Mouse (Mus musculus) heart, postnatal 14 days (tissue): ENCODE data around the gene Camkv. TPM values are rescaled to one million over a fixed set of nuclear protein-coding genes. Genes with fewer than 3 reads are reported as not detected.

ENCODE experiments used
- DNase-seq, 2 experiments: peaks; one replicate each; pipeline ENCODE4 v3.0.0; 2021 to 2022
- intact Hi-C: fragments of 180-260 bp; cut with DNase I; formaldehyde crosslinking; loops from one replicate; pipeline ENCODE4 v1.15.1; 2025
- total RNA-seq, 2 experiments: library from RNA; stranded (reverse); gene quantifications; 2 replicates each; pipeline ENCODE4 v1.2.3; 2021

Camkv gene
- total RNA-seq, 2 experiments from 2014 or later, result 0.27 TPM; not detected in 1

- peak; percentile 87 to 89 for DNase-seq
- intact Hi-C loops, result no loop called here
These were observed 48.0 kb downstream of the Camkv start for GRCm38 (mm10) chr9:107983421-107983890.

GRCm38 (mm10) chr9:107984052-107984753 is 48.7 kb downstream of the Camkv start:
- peak in 1 of 2 experiments; percentile 33 for DNase-seq
- intact Hi-C loops, result no loop called here

GRCm38 (mm10) chr9:107984754-107985055 is 49.2 kb downstream of the Camkv start:
- DNase-seq, result no peak
- intact Hi-C loops, result no loop called here

GRCm38 (mm10) chr9:107985131-107986119 is 50.0 kb downstream of the Camkv start, which contains the start of gene Inka1:
Inka1 (minus strand) TSS chr9:107985879.
- intact Hi-C loops, result loop anchor here (1.0 kb wide), 1 partner anchor 22 kb away; no protein-coding TSS in a partner anchor
- peak; percentile 94 to 96 for DNase-seq

GRCm38 (mm10) chr9:107986376-107986775 is 50.9 kb downstream of the Camkv start:
- DNase-seq, result peak; percentile 85 to 87
- intact Hi-C loops, result loop anchor here (1.0 kb wide), 1 partner anchor 23 kb away; no protein-coding TSS in a partner anchor

GRCm38 (mm10) chr9:107987950-107988349 is 52.5 kb downstream of the Camkv start:
- intact Hi-C loops, result no loop called here
- DNase-seq, result no peak

- intact Hi-C loops, result no loop called here
These were observed 56.7 kb downstream of the Camkv start, which contains the start of gene Cdhr4 for GRCm38 (mm10) chr9:107992197-107992596. Cdhr4 (plus strand) TSS chr9:107992497.

GRCm38 (mm10) chr9:107993013-107993412 is 57.5 kb downstream of the Camkv start:
- intact Hi-C loops, result no loop called here
- DNase-seq, result no peak

More at GRCm38 (mm10) chr9:107992197-107992596, 56.7 kb downstream of the Camkv start, which contains the start of gene Cdhr4:
- no peak for DNase-seq

- DNase-seq, result no peak
These were observed 59.0 kb downstream of the Camkv start for GRCm38 (mm10) chr9:107994464-107994863.

GRCm38 (mm10) chr9:107995513-107995912 is 60.0 kb downstream of the Camkv start:
- no peak for DNase-seq
- intact Hi-C loops, result no loop called here

More at GRCm38 (mm10) chr9:107994464-107994863, 59.0 kb downstream of the Camkv start:
- intact Hi-C loops, result no loop called here

GRCm38 (mm10) chr9:107996049-107996448 is 60.6 kb downstream of the Camkv start, which contains the start of gene Gm20662:
Gm20662 (plus strand) TSS chr9:107996349.
- intact Hi-C loops, result no loop called here
- DNase-seq, result no peak

Other genes starting within 250 kb of the Camkv start
- gene Sema3f, start 225.2 kb upstream of the Camkv start, total RNA-seq, result 10 to 100 TPM; 17.7 to 18.0 TPM
- gene Rbm5, start 164.7 kb upstream of the Camkv start, total RNA-seq, result 10 to 100 TPM; 74.1 to 76.9 TPM
- gene Rbm6, start 62.4 kb upstream of the Camkv start, total RNA-seq, result 10 to 100 TPM; 33.1 to 35.1 TPM
- 10 to 100 TPM; 10.1 to 10.8 TPM for gene Mon1a, start 47.5 kb upstream of the Camkv start, total RNA-seq
- 1 to 10 TPM; 2.8 to 3.0 TPM for gene Mst1r, start 28.8 kb upstream of the Camkv start, total RNA-seq
- not detected for gene Actl11, start 7.2 kb upstream of the Camkv start, total RNA-seq
- gene Traip, start 14.5 kb downstream of the Camkv start, total RNA-seq, result 1 to 10 TPM; 1.2 to 1.8 TPM
- gene Uba7, start 39.8 kb downstream of the Camkv start, total RNA-seq, result 10 to 100 TPM; 13.8 to 19.6 TPM
- gene Gm20661, start 47.4 kb downstream of the Camkv start, total RNA-seq, result under 1 TPM; 0.61 to 0.65 TPM
- 10 to 100 TPM; 11.1 to 12.7 TPM for gene Inka1, start 50.2 kb downstream of the Camkv start, total RNA-seq
- gene Cdhr4, start 56.8 kb downstream of the Camkv start, total RNA-seq, result 1 to 10 TPM; 2.4 to 2.7 TPM
- gene Gm20662, start 60.7 kb downstream of the Camkv start, total RNA-seq, result under 1 TPM; 0.50 to 0.98 TPM
- gene Ip6k1, start 66.8 kb downstream of the Camkv start, total RNA-seq, result 10 to 100 TPM; 50.7 to 56.7 TPM
- gene Gmppb, start 113.6 kb downstream of the Camkv start, total RNA-seq, result 10 to 100 TPM in 1 of 2 experiments, 1 to 10 TPM in 1; 9.2 to 11.4 TPM
- 1 to 10 TPM; 1.4 to 1.9 TPM for gene Amigo3, start 117.5 kb downstream of the Camkv start, total RNA-seq
- gene Mst1, start 144.8 kb downstream of the Camkv start, total RNA-seq, result under 1 TPM in 1 of 2 experiments, not detected in 1; 0.38 TPM
- 10 to 100 TPM; 85.3 to 92.6 TPM for gene Rnf123, start 147.7 kb downstream of the Camkv start, total RNA-seq
- gene Apeh, start 158.9 kb downstream of the Camkv start, total RNA-seq, result 10 to 100 TPM; 36.4 to 41.8 TPM